14 mouse cellular contexts compared by ENCODE assay signal in genomic region chr12:77599391-77599790, GRCm38 (mm10).
DNase-seq lines count a peak whose midpoint lies in the region; ATAC-seq and TF ChIP-seq lines count a peak whose summit lies in the region.
"Had no signal": no experiment of that assay in that cellular context is flagged by ENCODE, and none has a peak within 500 bp of the region (broad histone marks: within the 10 kb centered on the region; RNA-seq: fewer than 3 reads in every experiment).

No protein-coding gene starts in this region.

- TF ChIP-seq CTCF in intestine, postnatal 0 days (IDR thresholded peaks at IDR 0.05; ENCODE audit: low read depth): no peak
- TF ChIP-seq CTCF in cerebellum, adult 2 months (IDR thresholded peaks at IDR 0.05; ENCODE audit: borderline replicate concordance, insufficient read depth, low read depth, low read length): no peak

- no peaks in the 10 kb centered on the region for H3K9me3 ChIP-seq in intestine, postnatal 0 days (ENCODE audit: control insufficient read depth)
- no peaks in the 10 kb centered on the region for H3K9me3 ChIP-seq in intestine, embryonic 16.5 days (ENCODE audit: control insufficient read depth, low read length)

- no peak for TF ChIP-seq POLR2A in cerebellum, adult 2 months (IDR thresholded peaks at IDR 0.05; ENCODE audit: borderline replicate concordance, insufficient read depth, low read length)

- DNase-seq in MN1 (ENCODE audit: low spot score): peak; percentile 87
- DNase-seq in cerebellum, adult 2 months: peak; percentile 78 to 90
- peak; percentile 45 for DNase-seq in forelimb bud, embryonic 11.5 days (ENCODE audit: low read depth, low spot score)
- no peak for DNase-seq in spleen, postnatal 14 days (ENCODE audit: low spot score in 2 of 2)
- DNase-seq in thymus, postnatal 14 days: no peak
- no peak for DNase-seq in T-cell, adult 2 months (ENCODE audit: low spot score)
- DNase-seq: adrenal gland, adult 8-10 months; heart, postnatal 4 days; lung, postnatal 4 days; spleen, adult 18-20 months; thymus, adult 18-20 months had no signal

- no peak overlapping the region for H3K4me2 ChIP-seq in intestine, postnatal 0 days (replicated peaks; ENCODE audit: low read depth)
- H3K4me2 ChIP-seq in intestine, embryonic 16.5 days (ENCODE audit: low read depth, low read length): no peak overlapping the region
- H3K4me2 ChIP-seq: liver, embryonic 11.5 days had no signal

- ATAC-seq in intestine, postnatal 0 days: 0 out of 2 replicates have a peak, but pooled peaks have one; percentile 41
- ATAC-seq in intestine, embryonic 16.5 days: no peak

- H3K9ac ChIP-seq in intestine, postnatal 0 days (ENCODE audit: low read depth, low read length): no peak overlapping the region
- no peak overlapping the region for H3K9ac ChIP-seq in intestine, embryonic 16.5 days (ENCODE audit: low read depth, low read length)

- no peaks in the 10 kb centered on the region for H3K36me3 ChIP-seq in intestine, postnatal 0 days (ENCODE audit: control insufficient read depth, insufficient read depth)
- H3K36me3 ChIP-seq in intestine, embryonic 16.5 days (ENCODE audit: control insufficient read depth, insufficient read depth, low read length): no peaks in the 10 kb centered on the region

- H3K27me3 ChIP-seq in intestine, postnatal 0 days (replicated peaks; ENCODE audit: control insufficient read depth, insufficient read depth, low read length): no peaks in the 10 kb centered on the region
- no peaks in the 10 kb centered on the region for H3K27me3 ChIP-seq in intestine, embryonic 16.5 days (replicated peaks; ENCODE audit: control insufficient read depth, insufficient read depth, low read length)
- no peaks in the 10 kb centered on the region for H3K27me3 ChIP-seq in cerebellum, adult 2 months (ENCODE audit: control insufficient read depth, insufficient read depth, low read length)

- H3K27ac ChIP-seq in intestine, postnatal 0 days (ENCODE audit: low read depth, low read length): no peak overlapping the region
- no peak overlapping the region for H3K27ac ChIP-seq in intestine, embryonic 16.5 days (ENCODE audit: low read length)
- H3K27ac ChIP-seq in cerebellum, adult 2 months (ENCODE audit: insufficient read depth, low read length): peak overlapping the region; percentile 3; the same call in 1 of the 2 replicates

- no peak overlapping the region for H3K4me3 ChIP-seq in intestine, postnatal 0 days (ENCODE audit: low read depth, low read length)
- H3K4me3 ChIP-seq in intestine, embryonic 16.5 days (ENCODE audit: low read length): no peak overlapping the region
- no peak overlapping the region for H3K4me3 ChIP-seq in cerebellum, adult 2 months (replicated peaks; ENCODE audit: insufficient read depth, low read depth, low read length)

- H3K4me1 ChIP-seq in intestine, postnatal 0 days (replicated peaks; ENCODE audit: control insufficient read depth, insufficient read depth, low read length): no peaks in the 10 kb centered on the region
- peaks cover 4% of the 10 kb centered on the region for H3K4me1 ChIP-seq in intestine, embryonic 16.5 days (ENCODE audit: control insufficient read depth, insufficient read depth, low read length)
- H3K4me1 ChIP-seq in cerebellum, adult 2 months (ENCODE audit: control insufficient read depth, insufficient read depth, low read length): peaks cover 37% of the 10 kb centered on the region

- 47% methylated on average over 2 of the region's 2 CpGs for WGBS in intestine, postnatal 0 days
- 32% methylated on average over 2 of the region's 2 CpGs for WGBS in intestine, embryonic 16.5 days
- 8% methylated on average over 2 of the region's 2 CpGs for WGBS in cerebellum, adult 2 months

Comparison
In these comparisons a context has a peak if more than half of its experiments do, and no peak if none do; other contexts are left out.
1. DNase-seq: peak in MN1 (single experiment), cerebellum, adult 2 months (2 of 2) and forelimb bud, embryonic 11.5 days (single experiment); none in spleen, postnatal 14 days (0 of 2), thymus, postnatal 14 days (single experiment) and T-cell, adult 2 months (single experiment).